Mouse (Mus musculus): ENCODE measurements around the gene Hnrnpr. TPM values are rescaled to one million over a fixed set of nuclear protein-coding genes. Genes with fewer than 3 reads are reported as not detected.

The Hnrnpr gene
- polyA plus RNA-seq, 1 experiment from 2014 or later, result 85.8 TPM

GRCm38 (mm10) chr4:136337129-136337528 is 26.4 kb downstream of the Hnrnpr start:
- Histone ChIP-seq H3K27ac (ENCODE audit: low read depth, low read length) (no peak overlapping the region), H3K4me3 (ENCODE audit: low read depth, low read length) (no peak overlapping the region), H3K4me2 (no peak overlapping the region), H3K4me1 (ENCODE audit: control insufficient read depth, insufficient read depth, low read length) (peaks cover 10% of the 10 kb centered on the region), H3K27me3 (ENCODE audit: control insufficient read depth, insufficient read depth, low read length) (no peaks in the 10 kb centered on the region), H3K9ac (ENCODE audit: low read depth, low read length) (no peak overlapping the region), H3K9me3 (replicated peaks; ENCODE audit: control insufficient read depth, low read length) (no peaks in the 10 kb centered on the region), H3K36me3 (ENCODE audit: control insufficient read depth, insufficient read depth, low read length) (peaks cover 10% of the 10 kb centered on the region)
- ATAC-seq (replicated peaks; ENCODE audit: insufficient number of reproducible peaks, low FRiP score, low TSS enrichment), result no peak
- 51% methylated on average over 4 of the region's 4 CpGs for WGBS (ENCODE audit: insufficient replicate concordance)

DNA sequence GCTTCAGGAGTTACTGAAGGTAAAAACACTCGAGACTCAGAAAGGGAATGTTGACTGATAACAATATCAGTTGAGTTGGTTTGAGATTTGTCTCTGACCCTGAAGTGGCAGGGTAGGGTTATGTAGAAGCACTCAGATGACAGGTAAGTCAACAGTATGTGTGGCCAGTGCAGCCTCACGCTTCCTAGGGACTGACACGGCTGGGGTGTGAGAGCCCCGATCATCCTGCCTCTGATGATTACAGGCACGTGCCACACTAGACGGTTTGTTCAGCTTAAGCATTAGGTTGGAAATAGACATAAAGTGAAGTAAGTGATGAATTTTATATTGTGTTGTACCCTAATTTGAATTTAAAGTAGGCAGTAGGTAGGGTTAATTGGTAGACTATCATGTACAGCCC is 38.9 kb downstream of the Hnrnpr start:
- WGBS (ENCODE audit: insufficient replicate concordance), result 59% methylated on average over 6 of the region's 6 CpGs

GRCm38 (mm10) chr4:136357026-136357425 is 46.3 kb downstream of the Hnrnpr start:
- Histone ChIP-seq H3K4me2 (no peak overlapping the region), H3K9me3 (replicated peaks; ENCODE audit: control insufficient read depth, low read length) (no peaks in the 10 kb centered on the region), H3K27ac (ENCODE audit: low read depth, low read length) (no peak overlapping the region), H3K27me3 (ENCODE audit: control insufficient read depth, insufficient read depth, low read length) (no peaks in the 10 kb centered on the region), H3K9ac (ENCODE audit: low read depth, low read length) (no peak overlapping the region), H3K4me3 (ENCODE audit: low read depth, low read length) (no peak overlapping the region), H3K4me1 (ENCODE audit: control insufficient read depth, insufficient read depth, low read length) (no peaks in the 10 kb centered on the region), H3K36me3 (ENCODE audit: control insufficient read depth, insufficient read depth, low read length) (peaks cover 31% of the 10 kb centered on the region)
- 61% methylated on average over 6 of the region's 6 CpGs for WGBS (ENCODE audit: insufficient replicate concordance)
- no peak for ATAC-seq (replicated peaks; ENCODE audit: insufficient number of reproducible peaks, low FRiP score, low TSS enrichment)

More for the DNA sequence above, 38.9 kb downstream of the Hnrnpr start:
- Histone ChIP-seq H3K4me3 (ENCODE audit: low read depth, low read length) (no peak overlapping the region), H3K9ac (ENCODE audit: low read depth, low read length) (no peak overlapping the region), H3K4me2 (no peak overlapping the region), H3K27ac (ENCODE audit: low read depth, low read length) (no peak overlapping the region), H3K4me1 (ENCODE audit: control insufficient read depth, insufficient read depth, low read length) (no peaks in the 10 kb centered on the region), H3K27me3 (ENCODE audit: control insufficient read depth, insufficient read depth, low read length) (no peaks in the 10 kb centered on the region), H3K9me3 (replicated peaks; ENCODE audit: control insufficient read depth, low read length) (no peaks in the 10 kb centered on the region), H3K36me3 (ENCODE audit: control insufficient read depth, insufficient read depth, low read length) (peaks cover 22% of the 10 kb centered on the region)
- ATAC-seq (replicated peaks; ENCODE audit: insufficient number of reproducible peaks, low FRiP score, low TSS enrichment), result no peak

- WGBS (ENCODE audit: insufficient replicate concordance), result 90% methylated on average over 4 of the region's 4 CpGs
- no peak overlapping the region for H3K9ac ChIP-seq (ENCODE audit: low read depth, low read length)
- H3K4me2 ChIP-seq, result no peak overlapping the region
- no peak overlapping the region for H3K27ac ChIP-seq (ENCODE audit: low read depth, low read length)
- peaks cover 31% of the 10 kb centered on the region for H3K36me3 ChIP-seq (ENCODE audit: control insufficient read depth, insufficient read depth, low read length)
- H3K9me3 ChIP-seq (replicated peaks; ENCODE audit: control insufficient read depth, low read length), result no peaks in the 10 kb centered on the region
- no peaks in the 10 kb centered on the region for H3K27me3 ChIP-seq (ENCODE audit: control insufficient read depth, insufficient read depth, low read length)
- H3K4me3 ChIP-seq (ENCODE audit: low read depth, low read length), result no peak overlapping the region
- no peaks in the 10 kb centered on the region for H3K4me1 ChIP-seq (ENCODE audit: control insufficient read depth, insufficient read depth, low read length)
- ATAC-seq (replicated peaks; ENCODE audit: insufficient number of reproducible peaks, low FRiP score, low TSS enrichment), result no peak
Observed at GRCm38 (mm10) chr4:136357429-136357828, 46.7 kb downstream of the Hnrnpr start.

DNA sequence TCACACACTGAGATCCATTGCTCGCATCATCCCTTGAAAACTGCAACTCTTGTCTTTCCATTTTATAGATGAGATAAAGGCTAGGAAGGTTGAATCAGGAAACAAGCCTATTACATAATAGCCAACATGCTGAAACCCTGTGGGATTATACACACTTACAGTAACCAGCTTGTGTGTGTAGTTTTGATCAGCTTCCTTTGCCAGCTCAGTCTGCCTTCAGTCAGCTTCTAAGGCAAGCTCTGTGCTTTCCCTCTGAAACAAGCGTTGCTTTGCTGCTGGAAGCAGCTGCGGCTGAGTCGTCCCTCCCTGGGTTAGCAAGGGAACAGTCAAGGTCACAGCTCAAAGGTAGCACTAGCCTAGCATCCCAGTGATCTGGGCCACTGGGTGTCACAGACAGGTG is 57.1 kb downstream of the Hnrnpr start:
- Histone ChIP-seq H3K9me3 (replicated peaks; ENCODE audit: control insufficient read depth, low read length) (no peaks in the 10 kb centered on the region), H3K27ac (ENCODE audit: low read depth, low read length) (no peak overlapping the region), H3K27me3 (ENCODE audit: control insufficient read depth, insufficient read depth, low read length) (no peaks in the 10 kb centered on the region), H3K36me3 (ENCODE audit: control insufficient read depth, insufficient read depth, low read length) (no peaks in the 10 kb centered on the region), H3K4me1 (ENCODE audit: control insufficient read depth, insufficient read depth, low read length) (no peaks in the 10 kb centered on the region), H3K4me2 (no peak overlapping the region), H3K4me3 (ENCODE audit: low read depth, low read length) (no peak overlapping the region), H3K9ac (ENCODE audit: low read depth, low read length) (no peak overlapping the region)
- ATAC-seq (replicated peaks; ENCODE audit: insufficient number of reproducible peaks, low FRiP score, low TSS enrichment), result no peak
- WGBS (ENCODE audit: insufficient replicate concordance), result 56% methylated on average over 4 of the region's 4 CpGs

DNA sequence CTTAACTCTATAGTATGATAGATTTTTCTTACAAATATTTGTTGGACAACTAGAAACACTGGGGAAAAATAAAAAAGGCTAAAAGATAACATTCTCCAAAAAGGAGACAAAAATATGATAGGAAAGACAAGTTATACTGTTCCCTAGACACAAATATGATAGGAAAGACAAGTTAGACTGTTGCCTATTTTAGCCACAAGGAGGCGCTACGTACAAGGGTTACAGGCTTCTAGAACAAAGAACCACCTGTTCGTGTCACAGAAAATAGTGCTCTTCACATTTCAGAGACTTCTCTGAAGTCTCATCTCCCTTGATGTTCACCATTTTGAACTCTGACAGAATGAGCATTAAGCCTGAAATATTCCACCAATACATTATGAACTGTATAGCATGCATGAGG is 59.0 kb downstream of the Hnrnpr start:
- H3K36me3 ChIP-seq (ENCODE audit: control insufficient read depth, insufficient read depth, low read length), result no peaks in the 10 kb centered on the region
- no peaks in the 10 kb centered on the region for H3K9me3 ChIP-seq (replicated peaks; ENCODE audit: control insufficient read depth, low read length)
- H3K27me3 ChIP-seq (ENCODE audit: control insufficient read depth, insufficient read depth, low read length), result no peaks in the 10 kb centered on the region; the same call in 1 of the 2 replicates
- no peak overlapping the region for H3K9ac ChIP-seq (ENCODE audit: low read depth, low read length)
- H3K27ac ChIP-seq (ENCODE audit: low read depth, low read length), result no peak overlapping the region
- 3% methylated on average over 3 of the region's 3 CpGs for WGBS (ENCODE audit: insufficient replicate concordance)
- H3K4me1 ChIP-seq (ENCODE audit: control insufficient read depth, insufficient read depth, low read length), result no peaks in the 10 kb centered on the region
- H3K4me2 ChIP-seq, result no peak overlapping the region
- H3K4me3 ChIP-seq (ENCODE audit: low read depth, low read length), result no peak overlapping the region
- ATAC-seq (replicated peaks; ENCODE audit: insufficient number of reproducible peaks, low FRiP score, low TSS enrichment), result no peak

DNA sequence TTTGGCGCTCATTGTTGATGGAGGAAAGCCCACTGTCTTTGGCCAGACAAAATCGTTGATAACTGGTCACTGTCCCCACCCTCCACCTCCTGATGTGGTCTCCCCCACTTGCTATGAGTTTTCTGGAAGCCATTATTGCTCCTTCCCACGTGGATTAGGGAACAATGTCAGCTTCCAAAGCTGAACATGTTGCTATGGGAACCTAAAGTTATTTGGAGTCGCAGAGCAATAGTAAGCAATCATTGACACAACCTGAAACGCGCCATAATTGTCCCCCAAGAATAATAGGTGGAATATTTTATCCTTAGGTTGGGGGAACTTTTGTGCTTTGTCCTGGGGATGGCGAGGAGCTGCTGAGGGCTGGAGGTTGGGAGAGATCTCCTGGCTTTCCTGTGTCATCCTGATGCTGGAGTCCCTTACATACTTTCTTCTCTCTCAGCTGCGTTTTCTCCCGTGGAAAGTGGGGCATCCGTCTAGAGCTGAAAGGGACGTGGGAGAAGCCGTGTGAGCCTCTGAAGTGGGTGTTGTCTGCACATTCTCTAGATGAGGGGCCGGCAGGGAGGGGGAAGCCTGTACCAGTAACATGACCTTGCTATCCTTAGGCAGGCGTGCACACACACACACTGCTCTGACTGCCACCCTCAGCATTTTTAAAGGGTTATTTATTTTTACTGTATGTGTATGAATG is 62.9 kb downstream of the Hnrnpr start:
- no peak for ATAC-seq (replicated peaks; ENCODE audit: insufficient number of reproducible peaks, low FRiP score, low TSS enrichment)
- H3K4me2 ChIP-seq, result no peak overlapping the region
- no peaks in the 10 kb centered on the region for H3K9me3 ChIP-seq (replicated peaks; ENCODE audit: control insufficient read depth, low read length)
- no peak overlapping the region for H3K4me3 ChIP-seq (ENCODE audit: low read depth, low read length)
- H3K27ac ChIP-seq (ENCODE audit: low read depth, low read length), result no peak overlapping the region
- H3K9ac ChIP-seq (ENCODE audit: low read depth, low read length), result no peak overlapping the region
- no peaks in the 10 kb centered on the region; the same call in 1 of the 2 replicates for H3K27me3 ChIP-seq (ENCODE audit: control insufficient read depth, insufficient read depth, low read length)
- H3K4me1 ChIP-seq (ENCODE audit: control insufficient read depth, insufficient read depth, low read length), result no peaks in the 10 kb centered on the region
- 53% methylated on average over 14 of the region's 14 CpGs for WGBS (ENCODE audit: insufficient replicate concordance)
- no peaks in the 10 kb centered on the region for H3K36me3 ChIP-seq (ENCODE audit: control insufficient read depth, insufficient read depth, low read length)

- Histone ChIP-seq H3K4me1 (ENCODE audit: control insufficient read depth, insufficient read depth, low read length) (no peaks in the 10 kb centered on the region), H3K4me3 (ENCODE audit: low read depth, low read length) (no peak overlapping the region), H3K9me3 (replicated peaks; ENCODE audit: control insufficient read depth, low read length) (no peaks in the 10 kb centered on the region), H3K27ac (ENCODE audit: low read depth, low read length) (no peak overlapping the region), H3K27me3 (ENCODE audit: control insufficient read depth, insufficient read depth, low read length) (no peaks in the 10 kb centered on the region; the same call in 1 of the 2 replicates), H3K36me3 (ENCODE audit: control insufficient read depth, insufficient read depth, low read length) (no peaks in the 10 kb centered on the region), H3K9ac (ENCODE audit: low read depth, low read length) (no peak overlapping the region), H3K4me2 (no peak overlapping the region)
- WGBS (ENCODE audit: insufficient replicate concordance), result 88% methylated on average over 5 of the region's 5 CpGs
- ATAC-seq (replicated peaks; ENCODE audit: insufficient number of reproducible peaks, low FRiP score, low TSS enrichment), result no peak
Observed at GRCm38 (mm10) chr4:136377001-136377400, 66.3 kb downstream of the Hnrnpr start.

DNA sequence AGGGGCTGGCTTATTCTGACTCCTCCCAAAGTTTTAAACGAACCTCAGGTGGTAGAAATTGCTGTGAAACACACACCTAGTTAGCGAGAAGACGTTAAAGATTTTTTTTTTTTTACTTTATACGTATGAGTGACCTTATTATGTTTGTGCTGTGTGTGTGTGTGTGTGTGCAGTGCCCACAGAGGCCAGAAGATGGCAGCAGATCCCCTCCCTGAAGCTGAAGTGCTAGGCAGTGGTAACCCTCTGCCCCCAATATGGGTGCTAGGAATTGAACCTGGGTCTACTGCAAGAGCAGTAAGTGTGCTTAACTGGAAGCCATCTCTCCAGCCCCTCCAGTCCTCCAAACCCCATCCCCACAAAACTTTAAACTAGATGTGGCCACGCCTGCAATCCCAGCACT is 72.3 kb downstream of the Hnrnpr start:
- Histone ChIP-seq H3K9ac (ENCODE audit: low read depth, low read length) (no peak overlapping the region), H3K27ac (ENCODE audit: low read depth, low read length) (no peak overlapping the region), H3K4me3 (ENCODE audit: low read depth, low read length) (no peak overlapping the region), H3K36me3 (ENCODE audit: control insufficient read depth, insufficient read depth, low read length) (no peaks in the 10 kb centered on the region), H3K27me3 (ENCODE audit: control insufficient read depth, insufficient read depth, low read length) (no peaks in the 10 kb centered on the region), H3K9me3 (replicated peaks; ENCODE audit: control insufficient read depth, low read length) (no peaks in the 10 kb centered on the region), H3K4me2 (no peak overlapping the region), H3K4me1 (ENCODE audit: control insufficient read depth, insufficient read depth, low read length) (no peaks in the 10 kb centered on the region)
- WGBS (ENCODE audit: insufficient replicate concordance), result 76% methylated on average over 5 of the region's 5 CpGs
- ATAC-seq (replicated peaks; ENCODE audit: insufficient number of reproducible peaks, low FRiP score, low TSS enrichment), result no peak

Measured in heart, embryonic 11.5 days (tissue).